Mouse (Mus musculus) myocyte (in vitro differentiated cells): ENCODE measurements at regions not wholly inside any gene's neighbourhood (a gene's known extent, or its start where the extent isn't known, plus 50 kb on each side); places are given as distances from the start of the nearest gene placed in this dataset.

Experiments used
- H3K27me3 ChIP-seq: one replicate; pipeline ENCODE4 v1.6.1; 2011; ENCODE audit not compliant: control insufficient read depth, insufficient read depth, insufficient read length
- H3K36me3 ChIP-seq: one replicate; pipeline ENCODE4 v1.6.1; 2011; ENCODE audit not compliant: control insufficient read depth, insufficient read depth
- H3K4me2 ChIP-seq: one replicate; pipeline ENCODE4 v1.6.1; 2011; ENCODE audit warnings: low read depth, control low read depth
- H3K4me3 ChIP-seq: one replicate; pipeline ENCODE4 v1.5.1; 2011; ENCODE audit warnings: mild to moderate bottlenecking, control low read depth, moderate library complexity
- H3K79me2 ChIP-seq: one replicate; pipeline ENCODE4 v1.6.1; 2011; ENCODE audit not compliant: control insufficient read depth, insufficient read depth
- H3ac ChIP-seq: one replicate; pipeline ENCODE4 v1.6.1; 2011; ENCODE audit not compliant: control insufficient read depth, insufficient read length
- CEBPB ChIP-seq: IDR thresholded peaks from 2 replicates; pipeline ENCODE4 v1.6.1; 2011; ENCODE audit warnings: mild to moderate bottlenecking, moderate library complexity; ENCODE audit not compliant: poor library complexity, insufficient read depth, severe bottlenecking
- E2F4 ChIP-seq: IDR thresholded peaks from one replicate; pipeline ENCODE4 v1.6.1; 2011; ENCODE audit warnings: mild to moderate bottlenecking, control low read depth, moderate library complexity; ENCODE audit not compliant: insufficient read depth
- MAX ChIP-seq: IDR thresholded peaks from one replicate; pipeline ENCODE4 v1.6.1; 2011; ENCODE audit warnings: low read depth, mild to moderate bottlenecking, control low read depth
- MYOD1 ChIP-seq, 3 experiments: IDR thresholded peaks; one replicate each; pipeline ENCODE4 v1.6.1; 2011; ENCODE audit warnings: control low read depth in 2 of 3, low read depth in 2 of 3, mild to moderate bottlenecking in 2 of 3, moderate library complexity in 1 of 3; ENCODE audit not compliant: insufficient read length in 2 of 3, control insufficient read depth in 1 of 3
- MYOG ChIP-seq, 3 experiments: IDR thresholded peaks; one replicate each; pipeline ENCODE4 v1.6.1; 2011; ENCODE audit warnings: control low read depth in 2 of 3, low read depth in 2 of 3, mild to moderate bottlenecking in 2 of 3; ENCODE audit not compliant: insufficient read length in 2 of 3, control insufficient read depth in 1 of 3, insufficient read depth in 1 of 3
- POLR2A ChIP-seq: IDR thresholded peaks from one replicate; pipeline ENCODE4 v1.6.1; 2011; ENCODE audit warnings: low read depth, mild to moderate bottlenecking, control low read depth, moderate library complexity; ENCODE audit not compliant: insufficient read length
- POLR2AphosphoS2 ChIP-seq: IDR thresholded peaks from one replicate; pipeline ENCODE4 v1.6.1; 2011; ENCODE audit warnings: low read depth, control low read depth; ENCODE audit not compliant: insufficient read length
- REST ChIP-seq: IDR thresholded peaks from one replicate; pipeline ENCODE4 v1.6.1; 2011; ENCODE audit warnings: mild to moderate bottlenecking, control low read depth, moderate library complexity; ENCODE audit not compliant: insufficient read depth, insufficient read length
- SRF ChIP-seq: IDR thresholded peaks from one replicate; pipeline ENCODE4 v1.6.1; 2011; ENCODE audit warnings: low read depth; ENCODE audit not compliant: control insufficient read depth, insufficient read length
- TCF12 ChIP-seq: IDR thresholded peaks from one replicate; pipeline ENCODE4 v1.6.1; 2011; ENCODE audit warnings: mild to moderate bottlenecking, control low read depth; ENCODE audit not compliant: poor library complexity, insufficient read depth, severe bottlenecking
- TCF3 ChIP-seq: IDR thresholded peaks from one replicate; pipeline ENCODE4 v1.6.1; 2011; ENCODE audit warnings: low read depth, control low read depth; ENCODE audit not compliant: insufficient read length
- USF1 ChIP-seq: IDR thresholded peaks from one replicate; pipeline ENCODE4 v1.6.1; 2011; ENCODE audit warnings: low read depth, mild to moderate bottlenecking, control low read depth, moderate library complexity

DNA sequence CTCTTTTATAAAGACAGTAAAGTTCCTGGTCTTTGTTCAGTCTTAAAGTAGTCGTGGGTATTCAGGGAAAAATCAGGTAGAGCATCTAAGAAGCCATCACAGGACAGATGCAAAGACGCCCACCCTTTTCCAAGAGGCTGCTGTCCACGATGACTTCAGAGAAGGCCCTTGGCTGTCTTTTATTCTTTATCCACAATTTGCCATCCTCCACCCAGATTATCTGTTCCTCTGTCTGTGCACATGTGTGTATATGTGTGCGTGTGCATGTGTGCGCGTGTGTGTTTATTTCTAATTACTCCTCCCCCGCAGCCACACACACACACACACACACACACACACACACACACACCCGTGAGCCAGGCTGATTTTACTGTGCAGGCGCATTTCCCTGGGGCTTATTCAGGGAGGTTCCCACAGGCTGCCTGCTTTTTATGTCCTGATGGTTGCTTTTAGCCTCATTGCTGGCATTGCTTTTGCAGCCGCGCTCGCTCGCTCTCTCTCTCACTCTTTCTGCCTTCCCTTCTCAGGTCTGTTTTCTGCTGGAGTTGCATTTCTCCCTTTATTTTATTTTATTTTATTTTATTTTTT is 381.6 kb upstream of the Zfp703 start:
- H3K4me3 ChIP-seq = no peak overlapping the region
- no peaks in the 10 kb centered on the region for H3K27me3 ChIP-seq
- no peak overlapping the region for H3K4me2 ChIP-seq
- H3K79me2 ChIP-seq = no peaks in the 10 kb centered on the region
- no peak overlapping the region for H3ac ChIP-seq
- TF ChIP-seq E2F4 (no peak), USF1 (no peak), POLR2AphosphoS2 (no peak), TCF12 (no peak), MYOD1 (IDR thresholded peaks at IDR 0.05; ENCODE audit: control insufficient read depth in 1 of 3, insufficient read length in 2 of 3, low read depth in 2 of 3) (no peak), MYOG (IDR thresholded peaks at IDR 0.05; ENCODE audit: control insufficient read depth in 1 of 3, insufficient read depth in 1 of 3, insufficient read length in 2 of 3, low read depth in 2 of 3) (no peak), REST (no peak), SRF (no peak), MAX (no peak), CEBPB (no peak), POLR2A (no peak), TCF3 (no peak)
- no peaks in the 10 kb centered on the region for H3K36me3 ChIP-seq

DNA sequence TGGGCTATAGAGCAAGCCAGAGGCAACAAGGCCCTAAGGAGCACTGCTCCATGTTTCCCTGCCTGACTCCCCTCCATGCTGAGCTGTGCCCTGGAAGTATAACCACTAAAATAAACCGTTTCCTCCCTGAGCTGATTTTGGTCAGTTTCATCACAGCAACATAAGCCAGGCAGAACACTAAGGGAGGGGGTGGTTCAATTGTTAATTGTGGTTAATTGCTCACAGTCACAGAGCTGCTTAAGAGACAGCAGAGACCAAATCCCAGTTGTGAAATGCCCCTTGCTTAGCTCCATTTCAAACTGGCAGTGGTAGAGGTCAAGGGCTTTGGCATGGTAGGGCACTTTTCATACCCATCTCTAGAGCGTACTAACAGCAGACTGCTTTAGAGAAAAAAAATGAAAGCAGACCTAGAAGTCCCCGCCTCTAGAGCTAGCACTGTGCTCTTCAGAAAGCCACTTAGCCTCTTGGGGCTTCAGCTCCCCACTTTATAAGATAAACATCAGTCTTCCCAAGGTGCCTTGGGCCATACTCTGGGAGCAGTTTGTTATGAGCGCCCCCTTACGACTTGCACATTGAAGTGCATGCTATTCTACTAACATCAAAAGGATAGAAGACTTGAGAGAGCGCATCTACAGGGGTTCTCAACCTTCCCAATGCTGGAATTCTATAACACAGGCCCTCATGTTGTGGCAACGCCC is 380.3 kb upstream of the Zfp703 start:
- no peak overlapping the region for H3K4me2 ChIP-seq
- no peaks in the 10 kb centered on the region for H3K79me2 ChIP-seq
- no peaks in the 10 kb centered on the region for H3K36me3 ChIP-seq
- no peak for TF ChIP-seq CEBPB
- TF ChIP-seq POLR2AphosphoS2 = no peak
- TF ChIP-seq SRF = no peak
- TF ChIP-seq TCF12 = no peak
- TF ChIP-seq POLR2A = no peak
- TF ChIP-seq MAX = no peak
- TF ChIP-seq REST = no peak
- no peak for TF ChIP-seq MYOD1 (IDR thresholded peaks at IDR 0.05; ENCODE audit: control insufficient read depth in 1 of 3, insufficient read length in 2 of 3, low read depth in 2 of 3)
- TF ChIP-seq E2F4 = no peak
- no peak for TF ChIP-seq MYOG (IDR thresholded peaks at IDR 0.05; ENCODE audit: control insufficient read depth in 1 of 3, insufficient read depth in 1 of 3, insufficient read length in 2 of 3, low read depth in 2 of 3)
- TF ChIP-seq TCF3 = no peak
- no peak for TF ChIP-seq USF1
- H3K27me3 ChIP-seq = no peaks in the 10 kb centered on the region
- H3ac ChIP-seq = no peak overlapping the region
- H3K4me3 ChIP-seq = no peak overlapping the region

DNA sequence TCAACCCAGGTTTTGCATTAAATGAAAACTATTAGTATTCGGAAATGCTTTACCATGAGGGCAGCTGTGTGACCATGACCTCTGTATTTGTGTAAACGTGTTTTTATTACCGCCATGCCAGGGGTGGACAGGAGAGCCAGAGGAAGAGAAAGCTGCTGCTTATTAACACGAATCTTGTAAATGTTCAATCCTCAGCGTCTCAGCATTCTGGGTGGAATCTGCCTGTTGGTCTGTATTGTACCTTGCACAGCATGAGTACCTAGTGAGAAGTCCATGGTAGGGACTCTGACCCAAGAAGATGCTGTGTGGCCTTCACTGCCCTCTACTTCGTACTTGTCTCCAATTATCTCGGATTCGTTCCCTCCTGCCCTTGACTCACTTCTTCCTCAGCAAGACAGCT is 378.6 kb upstream of the Zfp703 start:
- Histone ChIP-seq H3ac (no peak overlapping the region), H3K27me3 (no peaks in the 10 kb centered on the region), H3K79me2 (no peaks in the 10 kb centered on the region), H3K4me3 (no peak overlapping the region), H3K36me3 (no peaks in the 10 kb centered on the region), H3K4me2 (no peak overlapping the region)
- no peak for TF ChIP-seq SRF
- no peak for TF ChIP-seq TCF12

DNA sequence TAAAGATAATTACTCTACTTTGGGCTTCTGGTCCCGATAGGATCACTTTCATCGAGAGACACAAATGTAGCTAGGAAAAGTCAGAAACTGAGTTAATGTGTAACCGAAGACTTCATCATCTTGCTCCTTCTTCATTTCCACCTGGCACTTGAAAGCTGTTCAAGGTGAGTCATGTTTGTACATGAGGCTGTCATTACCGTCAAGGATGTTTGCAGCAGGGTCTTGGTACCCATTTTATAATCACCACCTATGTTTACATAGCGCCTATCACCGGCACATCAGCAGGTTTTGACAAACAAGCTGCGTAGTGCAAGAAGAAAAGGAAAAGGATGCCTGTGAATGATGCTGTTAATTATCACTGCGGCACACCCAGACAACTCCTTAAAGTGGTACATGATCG is 377.0 kb upstream of the Zfp703 start:
- Histone ChIP-seq H3K4me2 (no peak overlapping the region), H3K27me3 (no peaks in the 10 kb centered on the region), H3K4me3 (no peak overlapping the region), H3K79me2 (no peaks in the 10 kb centered on the region), H3ac (no peak overlapping the region), H3K36me3 (no peaks in the 10 kb centered on the region)
- TF ChIP-seq POLR2A (no peak), MYOD1 (IDR thresholded peaks at IDR 0.05; ENCODE audit: control insufficient read depth in 1 of 3, insufficient read length in 2 of 3, low read depth in 2 of 3) (no peak), E2F4 (no peak), USF1 (no peak), REST (no peak), POLR2AphosphoS2 (no peak), SRF (no peak), MAX (no peak), CEBPB (no peak), TCF12 (no peak), MYOG (IDR thresholded peaks at IDR 0.05; ENCODE audit: control insufficient read depth in 1 of 3, insufficient read depth in 1 of 3, insufficient read length in 2 of 3, low read depth in 2 of 3) (no peak), TCF3 (no peak)

DNA sequence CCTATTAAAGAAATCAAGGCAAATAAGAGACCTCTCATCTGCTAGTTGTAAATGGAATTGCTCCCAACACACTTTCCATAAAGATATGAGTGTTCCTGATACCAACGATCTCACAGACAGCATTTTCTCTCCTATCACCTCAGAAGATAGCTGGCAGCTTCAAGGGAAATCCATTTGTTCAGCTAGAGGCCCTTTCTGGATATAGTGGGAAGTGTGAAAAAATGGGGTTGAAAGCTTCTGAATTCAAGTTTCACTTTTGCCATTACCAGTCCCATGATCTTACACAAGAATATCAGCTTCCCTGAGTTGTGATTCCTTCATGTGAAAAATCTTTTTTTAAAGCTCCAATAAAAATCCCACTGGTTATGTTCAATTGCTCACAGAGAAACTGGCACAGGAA is 369.1 kb upstream of the Zfp703 start:
- no peak overlapping the region for H3ac ChIP-seq
- H3K4me3 ChIP-seq = no peak overlapping the region
- no peaks in the 10 kb centered on the region for H3K79me2 ChIP-seq
- H3K36me3 ChIP-seq = no peaks in the 10 kb centered on the region
- TF ChIP-seq MAX = no peak
- TF ChIP-seq USF1 = no peak
- no peak for TF ChIP-seq REST
- no peak for TF ChIP-seq TCF3
- no peak for TF ChIP-seq POLR2AphosphoS2
- no peak for TF ChIP-seq E2F4
- TF ChIP-seq MYOG (IDR thresholded peaks at IDR 0.05; ENCODE audit: control insufficient read depth in 1 of 3, insufficient read depth in 1 of 3, insufficient read length in 2 of 3, low read depth in 2 of 3) = no peak
- no peak for TF ChIP-seq MYOD1 (IDR thresholded peaks at IDR 0.05; ENCODE audit: control insufficient read depth in 1 of 3, insufficient read length in 2 of 3, low read depth in 2 of 3)
- TF ChIP-seq TCF12 = no peak
- TF ChIP-seq POLR2A = no peak
- no peak for TF ChIP-seq CEBPB
- no peak for TF ChIP-seq SRF
- no peak overlapping the region for H3K4me2 ChIP-seq
- H3K27me3 ChIP-seq = no peaks in the 10 kb centered on the region
